Mouse (Mus musculus): ENCODE data around the gene Dhcr7. TPM values are rescaled to one million over a fixed set of nuclear protein-coding genes. Genes with fewer than 3 reads are reported as not detected.

Dhcr7 gene
- polyA plus RNA-seq, 1 experiment = 107 TPM

GRCm38 (mm10) chr7:143832196-143832595 lies 9.3 kb downstream of the Dhcr7 start:
- peak; percentile 43 for TF ChIP-seq USF1 (IDR thresholded peaks at IDR 0.05; ENCODE audit: low read depth)
- peak; percentile 27 for TF ChIP-seq POLR2A (IDR thresholded peaks at IDR 0.05; ENCODE audit: insufficient read length, low read depth)
- no peak for TF ChIP-seq MYOG (IDR thresholded peaks at IDR 0.05; ENCODE audit: control insufficient read depth in 1 of 3, insufficient read depth in 1 of 3, insufficient read length in 2 of 3, low read depth in 2 of 3)
- peak overlapping the region; percentile 94 for H3K4me2 ChIP-seq (ENCODE audit: low read depth)
- peaks cover 62% of the 10 kb centered on the region for H3K79me2 ChIP-seq (ENCODE audit: control insufficient read depth, insufficient read depth)
- H3K27me3 ChIP-seq (ENCODE audit: control insufficient read depth, insufficient read depth, insufficient read length) = no peaks in the 10 kb centered on the region
- H3K4me3 ChIP-seq = peak overlapping the region; percentile 70
- H3ac ChIP-seq (ENCODE audit: control insufficient read depth, insufficient read length) = no peak overlapping the region
- peaks cover 14% of the 10 kb centered on the region for H3K36me3 ChIP-seq (ENCODE audit: control insufficient read depth, insufficient read depth)

- Histone ChIP-seq H3ac (ENCODE audit: control insufficient read depth, insufficient read length) (no peak overlapping the region), H3K79me2 (ENCODE audit: control insufficient read depth, insufficient read depth) (peaks cover 66% of the 10 kb centered on the region), H3K27me3 (ENCODE audit: control insufficient read depth, insufficient read depth, insufficient read length) (no peaks in the 10 kb centered on the region), H3K4me2 (ENCODE audit: low read depth) (peak overlapping the region; percentile 94), H3K4me3 (peak overlapping the region; percentile 70), H3K36me3 (ENCODE audit: control insufficient read depth, insufficient read depth) (peaks cover 18% of the 10 kb centered on the region)
- TF ChIP-seq TCF3 (IDR thresholded peaks at IDR 0.05; ENCODE audit: insufficient read length, low read depth) (no peak), POLR2A (IDR thresholded peaks at IDR 0.05; ENCODE audit: insufficient read length, low read depth) (no peak), MAX (IDR thresholded peaks at IDR 0.05; ENCODE audit: low read depth) (no peak), MYOD1 (IDR thresholded peaks at IDR 0.05; ENCODE audit: control insufficient read depth in 1 of 3, insufficient read length in 2 of 3, low read depth in 2 of 3) (peak in 2 of 3 experiments; percentile 15 to 86), MYOG (IDR thresholded peaks at IDR 0.05; ENCODE audit: control insufficient read depth in 1 of 3, insufficient read depth in 1 of 3, insufficient read length in 2 of 3, low read depth in 2 of 3) (peak in 1 of 3 experiments; percentile 72), TCF12 (IDR thresholded peaks at IDR 0.05; ENCODE audit: insufficient read depth, poor library complexity, severe bottlenecking) (no peak), CEBPB (IDR thresholded peaks at IDR 0.05; ENCODE audit: insufficient read depth, poor library complexity, severe bottlenecking) (no peak), SRF (IDR thresholded peaks at IDR 0.05; ENCODE audit: control insufficient read depth, insufficient read length, low read depth) (no peak), REST (IDR thresholded peaks at IDR 0.05; ENCODE audit: insufficient read depth, insufficient read length) (no peak), USF1 (IDR thresholded peaks at IDR 0.05; ENCODE audit: low read depth) (no peak), E2F4 (IDR thresholded peaks at IDR 0.05; ENCODE audit: insufficient read depth) (no peak)
Measured at GRCm38 (mm10) chr7:143832611-143833010, 9.7 kb downstream of the Dhcr7 start.

GRCm38 (mm10) chr7:143833581-143834190 lies 10.7 kb downstream of the Dhcr7 start:
- H3K27me3 ChIP-seq (ENCODE audit: control insufficient read depth, insufficient read depth, insufficient read length) = no peaks in the 10 kb centered on the region
- H3K4me2 ChIP-seq (ENCODE audit: low read depth) = peak overlapping the region; percentile 94
- H3K36me3 ChIP-seq (ENCODE audit: control insufficient read depth, insufficient read depth) = peaks cover 18% of the 10 kb centered on the region
- H3ac ChIP-seq (ENCODE audit: control insufficient read depth, insufficient read length) = no peak overlapping the region
- H3K4me3 ChIP-seq = no peak overlapping the region
- TF ChIP-seq TCF12 (IDR thresholded peaks at IDR 0.05; ENCODE audit: insufficient read depth, poor library complexity, severe bottlenecking) (no peak), SRF (IDR thresholded peaks at IDR 0.05; ENCODE audit: control insufficient read depth, insufficient read length, low read depth) (no peak), TCF3 (IDR thresholded peaks at IDR 0.05; ENCODE audit: insufficient read length, low read depth) (no peak), MAX (IDR thresholded peaks at IDR 0.05; ENCODE audit: low read depth) (no peak), POLR2AphosphoS2 (IDR thresholded peaks at IDR 0.05; ENCODE audit: insufficient read length, low read depth) (no peak), CEBPB (IDR thresholded peaks at IDR 0.05; ENCODE audit: insufficient read depth, poor library complexity, severe bottlenecking) (no peak), USF1 (IDR thresholded peaks at IDR 0.05; ENCODE audit: low read depth) (no peak), POLR2A (IDR thresholded peaks at IDR 0.05; ENCODE audit: insufficient read length, low read depth) (no peak)
- peaks cover 66% of the 10 kb centered on the region for H3K79me2 ChIP-seq (ENCODE audit: control insufficient read depth, insufficient read depth)

- no peak overlapping the region for H3ac ChIP-seq (ENCODE audit: control insufficient read depth, insufficient read length)
- peak overlapping the region; percentile 49 for H3K4me2 ChIP-seq (ENCODE audit: low read depth)
- no peak overlapping the region for H3K4me3 ChIP-seq
- no peaks in the 10 kb centered on the region for H3K27me3 ChIP-seq (ENCODE audit: control insufficient read depth, insufficient read depth, insufficient read length)
- TF ChIP-seq MAX (IDR thresholded peaks at IDR 0.05; ENCODE audit: low read depth) = no peak
- no peak for TF ChIP-seq TCF12 (IDR thresholded peaks at IDR 0.05; ENCODE audit: insufficient read depth, poor library complexity, severe bottlenecking)
- TF ChIP-seq REST (IDR thresholded peaks at IDR 0.05; ENCODE audit: insufficient read depth, insufficient read length) = no peak
- no peak for TF ChIP-seq POLR2A (IDR thresholded peaks at IDR 0.05; ENCODE audit: insufficient read length, low read depth)
- no peak for TF ChIP-seq MYOD1 (IDR thresholded peaks at IDR 0.05; ENCODE audit: control insufficient read depth in 1 of 3, insufficient read length in 2 of 3, low read depth in 2 of 3)
- no peak for TF ChIP-seq MYOG (IDR thresholded peaks at IDR 0.05; ENCODE audit: control insufficient read depth in 1 of 3, insufficient read depth in 1 of 3, insufficient read length in 2 of 3, low read depth in 2 of 3)
- no peak for TF ChIP-seq TCF3 (IDR thresholded peaks at IDR 0.05; ENCODE audit: insufficient read length, low read depth)
- TF ChIP-seq POLR2AphosphoS2 (IDR thresholded peaks at IDR 0.05; ENCODE audit: insufficient read length, low read depth) = no peak
- no peak for TF ChIP-seq CEBPB (IDR thresholded peaks at IDR 0.05; ENCODE audit: insufficient read depth, poor library complexity, severe bottlenecking)
- H3K79me2 ChIP-seq (ENCODE audit: control insufficient read depth, insufficient read depth) = peaks cover 66% of the 10 kb centered on the region
- H3K36me3 ChIP-seq (ENCODE audit: control insufficient read depth, insufficient read depth) = peaks cover 21% of the 10 kb centered on the region
Measured at GRCm38 (mm10) chr7:143834316-143834715, 11.4 kb downstream of the Dhcr7 start.

- TF ChIP-seq REST (IDR thresholded peaks at IDR 0.05; ENCODE audit: insufficient read depth, insufficient read length) (no peak), USF1 (IDR thresholded peaks at IDR 0.05; ENCODE audit: low read depth) (no peak), SRF (IDR thresholded peaks at IDR 0.05; ENCODE audit: control insufficient read depth, insufficient read length, low read depth) (no peak), POLR2AphosphoS2 (IDR thresholded peaks at IDR 0.05; ENCODE audit: insufficient read length, low read depth) (no peak)
- Histone ChIP-seq H3K36me3 (ENCODE audit: control insufficient read depth, insufficient read depth) (peaks cover 28% of the 10 kb centered on the region), H3K27me3 (ENCODE audit: control insufficient read depth, insufficient read depth, insufficient read length) (no peaks in the 10 kb centered on the region), H3K4me2 (ENCODE audit: low read depth) (peak overlapping the region; percentile 49), H3K4me3 (no peak overlapping the region), H3K79me2 (ENCODE audit: control insufficient read depth, insufficient read depth) (peaks cover 66% of the 10 kb centered on the region), H3ac (ENCODE audit: control insufficient read depth, insufficient read length) (no peak overlapping the region)
Measured at GRCm38 (mm10) chr7:143834972-143835371, 12.0 kb downstream of the Dhcr7 start.

All from myocyte (in vitro differentiated cells).